Comparison of ENCODE assay signal across 28 mouse cellular contexts in genomic region chr17:29406077-29406476, GRCm38 (mm10). TPM values are rescaled to one million over a fixed set of nuclear protein-coding genes. Genes with fewer than 3 reads are reported as not detected.
DNase-seq lines count a peak whose midpoint lies in the region; ATAC-seq and TF ChIP-seq lines count a peak whose summit lies in the region.
"Had no signal": no experiment of that assay in that cellular context is flagged by ENCODE, and none has a peak within 500 bp of the region (broad histone marks: within the 10 kb centered on the region; RNA-seq: fewer than 3 reads in every experiment).

No protein-coding gene starts in this region.

- no peak overlapping the region for H3K9ac ChIP-seq in kidney, embryonic 15.5 days
- H3K9ac ChIP-seq in embryonic facial prominence, embryonic 14.5 days (ENCODE audit: low read depth, low read length): no peak overlapping the region
- H3K9ac ChIP-seq: embryonic facial prominence, embryonic 12.5 days; heart, embryonic 15.5 days; hindbrain, embryonic 13.5 days; liver, embryonic 12.5 days; liver, postnatal 0 days; midbrain, embryonic 12.5 days; neural tube, embryonic 13.5 days had no signal

- ATAC-seq in kidney, embryonic 15.5 days (replicated peaks; ENCODE audit: low FRiP score): peak; percentile 40; the same call in 1 of the 2 replicates
- no peak for ATAC-seq in embryonic facial prominence, embryonic 14.5 days (ENCODE audit: low read depth)
- ATAC-seq: intestine, embryonic 16.5 days; liver, embryonic 12.5 days; liver, postnatal 0 days had no signal

- H3K4me1 ChIP-seq in kidney, embryonic 15.5 days: peaks cover 8% of the 10 kb centered on the region; the same call in 1 of the 2 replicates
- no peaks in the 10 kb centered on the region for H3K4me1 ChIP-seq in embryonic facial prominence, embryonic 14.5 days (ENCODE audit: control insufficient read depth, insufficient read depth, low read length)
- H3K4me1 ChIP-seq: embryonic facial prominence, embryonic 12.5 days; hindbrain, embryonic 13.5 days; midbrain, embryonic 12.5 days; neural tube, embryonic 13.5 days had no signal

- DNase-seq in embryo, embryonic 10.5 days (ENCODE audit: low spot score): peak; percentile 45
- DNase-seq in embryo, embryonic 10 days (ENCODE audit: low spot score): no peak
- no peak for DNase-seq in kidney, postnatal 25 days
- peak; percentile 50 for DNase-seq in embryonic facial prominence, embryonic 14.5 days (ENCODE audit: low spot score)
- peak; percentile 21 for DNase-seq in mesoderm, embryonic 11.5 days (ENCODE audit: low read depth, low spot score)
- DNase-seq in left cerebral cortex, adult 2 months (ENCODE audit: extremely low spot score in 1 of 2, low spot score in 2 of 2): no peak
- no peak for DNase-seq in adrenal gland, adult 18-20 months (ENCODE audit: low spot score in 2 of 2)
- DNase-seq: adrenal gland, postnatal 14 days; cerebellum, adult 11 months; cerebellum, adult 9-10 months; cerebellum, postnatal 36 days; gastrocnemius, postnatal 25 days; heart, adult 11 months; liver, postnatal 0 days; lung, postnatal 36 days; right cerebral cortex, postnatal 14 days; thymus, postnatal 14 days had no signal

- intact Hi-C loops in left cerebral cortex, adult 2 months (cut with DNase I): no loop called here

- no peak for TF ChIP-seq CTCF in left cerebral cortex, adult 2 months (IDR thresholded peaks at IDR 0.05)

- H3K4me2 ChIP-seq in kidney, embryonic 15.5 days: no peak overlapping the region
- no peak overlapping the region for H3K4me2 ChIP-seq in embryonic facial prominence, embryonic 14.5 days (ENCODE audit: low read depth, low read length)
- H3K4me2 ChIP-seq: embryonic facial prominence, embryonic 12.5 days; heart, embryonic 15.5 days; hindbrain, embryonic 13.5 days; liver, embryonic 12.5 days; midbrain, embryonic 12.5 days; neural tube, embryonic 13.5 days had no signal

- H3K36me3 ChIP-seq in kidney, embryonic 15.5 days: no peaks in the 10 kb centered on the region
- no peaks in the 10 kb centered on the region for H3K36me3 ChIP-seq in embryonic facial prominence, embryonic 14.5 days (ENCODE audit: control insufficient read depth, insufficient read depth, low read length)
- H3K36me3 ChIP-seq: embryonic facial prominence, embryonic 12.5 days; heart, embryonic 10.5 days; heart, embryonic 15.5 days; hindbrain, embryonic 13.5 days; liver, embryonic 12.5 days; midbrain, embryonic 12.5 days; neural tube, embryonic 13.5 days had no signal

- no peaks in the 10 kb centered on the region for H3K9me3 ChIP-seq in kidney, embryonic 15.5 days (replicated peaks)
- no peaks in the 10 kb centered on the region for H3K9me3 ChIP-seq in embryonic facial prominence, embryonic 14.5 days (ENCODE audit: control insufficient read depth, low read length)
- H3K9me3 ChIP-seq: embryonic facial prominence, embryonic 12.5 days; heart, embryonic 10.5 days; heart, embryonic 15.5 days; hindbrain, embryonic 13.5 days; liver, embryonic 12.5 days; midbrain, embryonic 12.5 days; neural tube, embryonic 13.5 days had no signal

- 36% methylated on average over 6 of the region's 6 CpGs for WGBS in kidney, embryonic 15.5 days
- 34% methylated on average over 6 of the region's 6 CpGs for WGBS in embryonic facial prominence, embryonic 14.5 days

- no peak overlapping the region for H3K27ac ChIP-seq in kidney, embryonic 15.5 days
- H3K27ac ChIP-seq in embryonic facial prominence, embryonic 14.5 days (replicated peaks; ENCODE audit: low read depth, low read length): no peak overlapping the region
- H3K27ac ChIP-seq in left cerebral cortex, adult 2 months: no peak overlapping the region
- H3K27ac ChIP-seq: embryonic facial prominence, embryonic 12.5 days; heart, embryonic 10.5 days; heart, embryonic 15.5 days; hindbrain, embryonic 13.5 days; liver, embryonic 12.5 days; midbrain, embryonic 12.5 days; neural tube, embryonic 13.5 days had no signal

- no peak overlapping the region for H3K4me3 ChIP-seq in kidney, embryonic 15.5 days (replicated peaks)
- H3K4me3 ChIP-seq in embryonic facial prominence, embryonic 14.5 days (ENCODE audit: low read depth, low read length): no peak overlapping the region
- H3K4me3 ChIP-seq in left cerebral cortex, adult 2 months: no peak overlapping the region
- H3K4me3 ChIP-seq: embryonic facial prominence, embryonic 12.5 days; erythroblast, embryonic 14.5 days; heart, embryonic 10.5 days; heart, embryonic 15.5 days; hindbrain, embryonic 13.5 days; liver, embryonic 12.5 days; midbrain, embryonic 12.5 days; neural tube, embryonic 13.5 days had no signal

- no peaks in the 10 kb centered on the region for H3K27me3 ChIP-seq in kidney, embryonic 15.5 days
- no peaks in the 10 kb centered on the region for H3K27me3 ChIP-seq in embryonic facial prominence, embryonic 14.5 days (replicated peaks; ENCODE audit: control insufficient read depth, insufficient read depth, low read length)
- H3K27me3 ChIP-seq: CH12.LX; embryonic facial prominence, embryonic 12.5 days; heart, embryonic 15.5 days; neural tube, embryonic 13.5 days had no signal

RNA-seq across cellular contexts. Expression of gene Fgd2, which starts 45.4 kb away (rescaled TPM):
- polyA plus RNA-seq in kidney, embryonic 15.5 days (2015; fragmentation: Nextera tagmentation; extraction: Ambion mirVana): 12.0 and 13.0 TPM in 2 replicates
- 10.5 and 12.7 TPM in 2 replicates for polyA plus RNA-seq in embryonic facial prominence, embryonic 14.5 days (2014; fragmentation: Nextera tagmentation; extraction: Ambion mirVana)
- 1 to 10 TPM; 5.4 to 7.4 TPM for total RNA-seq in left cerebral cortex, adult 2 months (2021)
- total RNA-seq in adrenal gland, adult 18-20 months (2021): 1 to 10 TPM; 3.7 to 9.5 TPM

RNA-seq across cellular contexts. Expression of gene Mtch1, which starts 58.3 kb away (rescaled TPM):
- 289 and 308 TPM in 2 replicates for polyA plus RNA-seq in kidney, embryonic 15.5 days (2015; fragmentation: Nextera tagmentation; extraction: Ambion mirVana)
- polyA plus RNA-seq in embryonic facial prominence, embryonic 14.5 days (2014; fragmentation: Nextera tagmentation; extraction: Ambion mirVana): 396 and 441 TPM in 2 replicates
- 100 to 1,000 TPM; 537 to 552 TPM for total RNA-seq in left cerebral cortex, adult 2 months (2021)
- total RNA-seq in adrenal gland, adult 18-20 months (2021): 100 to 1,000 TPM; 252 to 293 TPM

Comparison
In these comparisons a context has a peak if more than half of its experiments do, and no peak if none do; other contexts are left out.
1. DNase-seq: peak in embryo, embryonic 10.5 days (single experiment), embryonic facial prominence, embryonic 14.5 days (single experiment) and mesoderm, embryonic 11.5 days (single experiment); none in embryo, embryonic 10 days (single experiment), kidney, postnatal 25 days (0 of 2), left cerebral cortex, adult 2 months (0 of 2) and adrenal gland, adult 18-20 months (0 of 2).